Mouse (Mus musculus) E14TG2a.4 (cell line): ENCODE results near the gene Olfr286.

Experiments
- CTCF ChIP-seq: conservative IDR thresholded peaks from 2 replicates; pipeline ENCODE4 v1.5.1; 2014; ENCODE audit warnings: low read length
- NANOG ChIP-seq: IDR thresholded peaks from 2 replicates; pipeline ENCODE4 v1.6.1; 2014; ENCODE audit warnings: borderline replicate concordance, low read length, mixed read lengths
- POU5F1 ChIP-seq: IDR thresholded peaks from 2 replicates; pipeline ENCODE4 v1.6.1; 2014; ENCODE audit warnings: low read length, borderline replicate concordance

GRCm38 (mm10) chr15:98181132-98181711 lies 53.0 kb downstream of the Olfr286 start:
- peak; percentile 46 for TF ChIP-seq CTCF
- no peak; the same call in 1 of the 2 replicates for TF ChIP-seq NANOG
- TF ChIP-seq POU5F1, result no peak
